Mouse (Mus musculus): Measurements from ENCODE around the gene Steap4.
"Not testable (repeated sequence)": the region's sequence is repeated elsewhere in the genome, so short reads cannot be mapped to it uniquely, and the experiment has no call there.

Steap4 gene

GRCm38 (mm10) chr5:7988415-7988814, 28.2 kb downstream of the Steap4 start:
- no peak for DNase-seq (ENCODE audit: low read depth, low spot score)

GRCm38 (mm10) chr5:7991631-7992030, 31.4 kb downstream of the Steap4 start:
- not testable (repeated sequence) for DNase-seq (ENCODE audit: low read depth, low spot score)

GRCm38 (mm10) chr5:7993766-7994165, 33.5 kb downstream of the Steap4 start:
- no peak for DNase-seq (ENCODE audit: low read depth, low spot score)

GRCm38 (mm10) chr5:7995288-7995897, 35.1 kb downstream of the Steap4 start:
- no peak for DNase-seq (ENCODE audit: low read depth, low spot score)

GRCm38 (mm10) chr5:7996401-7997044, 36.3 kb downstream of the Steap4 start:
- DNase-seq (ENCODE audit: low read depth, low spot score) = peak; percentile 41

GRCm38 (mm10) chr5:7997086-7997485, 36.8 kb downstream of the Steap4 start:
- no peak for DNase-seq (ENCODE audit: low read depth, low spot score)

GRCm38 (mm10) chr5:8000466-8000865, 40.2 kb downstream of the Steap4 start:
- DNase-seq (ENCODE audit: low read depth, low spot score) = no peak

GRCm38 (mm10) chr5:8002827-8003226, 42.6 kb downstream of the Steap4 start:
- no peak for DNase-seq (ENCODE audit: low read depth, low spot score)

GRCm38 (mm10) chr5:8013276-8013675, 53.0 kb downstream of the Steap4 start:
- no peak for DNase-seq (ENCODE audit: low read depth, low spot score)
